Mouse (Mus musculus) stomach, postnatal 0 days (tissue): ENCODE measurements around the gene Sgk2. TPM values are rescaled to one million over a fixed set of nuclear protein-coding genes. Genes with fewer than 3 reads are reported as not detected.

Source experiments
- ATAC-seq: fragments of 200-750 bp; cut with Nextera tagmentation; 2 replicates; pipeline ENCODE4 v1.8.0; 2017; ENCODE audit not compliant: low FRiP score, low TSS enrichment
- DNase-seq: peaks from one replicate; pipeline ENCODE4 v3.0.0-alpha.2; 2016; ENCODE audit warnings: low spot score
- H3K27ac ChIP-seq: fragments of 300-500 bp; sonication (generic); replicated peaks from 2 replicates; pipeline ENCODE4 v1.5.1; 2014; ENCODE audit warnings: mild to moderate bottlenecking, control low read depth
- H3K27me3 ChIP-seq: fragments of 300-500 bp; sonication (generic); 2 replicates; pipeline ENCODE4 v1.6.1; 2014; ENCODE audit warnings: low read length; ENCODE audit not compliant: control insufficient read depth, insufficient read depth
- H3K36me3 ChIP-seq: fragments of 300-500 bp; sonication (generic); 2 replicates; pipeline ENCODE4 v1.6.1; 2014; ENCODE audit warnings: low read length, mixed read lengths; ENCODE audit not compliant: control insufficient read depth, insufficient read depth
- H3K4me1 ChIP-seq: fragments of 300-500 bp; sonication (generic); replicated peaks from 2 replicates; pipeline ENCODE4 v1.6.1; 2014; ENCODE audit warnings: antibody characterized with exemption; ENCODE audit not compliant: control insufficient read depth, insufficient read depth
- H3K4me2 ChIP-seq: fragments of 300-500 bp; sonication (generic); replicated peaks from 2 replicates; pipeline ENCODE4 v1.6.1; 2014; ENCODE audit warnings: low read depth, mild to moderate bottlenecking, control low read depth, moderate library complexity
- H3K4me3 ChIP-seq: fragments of 300-500 bp; sonication (generic); 2 replicates; pipeline ENCODE4 v1.5.1; 2014; ENCODE audit warnings: low read depth, low read length, control low read depth
- H3K9ac ChIP-seq: fragments of 300-500 bp; sonication (generic); 2 replicates; pipeline ENCODE4 v1.6.1; 2014; ENCODE audit warnings: mild to moderate bottlenecking, low read length, control low read depth, mixed read lengths
- H3K9me3 ChIP-seq: fragments of 300-500 bp; sonication (generic); 2 replicates; pipeline ENCODE4 v1.6.1; 2016; ENCODE audit warnings: low read length; ENCODE audit not compliant: control insufficient read depth
- CTCF ChIP-seq: IDR thresholded peaks from 2 replicates; pipeline ENCODE4 v1.5.1; 2016; ENCODE audit warnings: antibody characterized with exemption, low read depth, mild to moderate bottlenecking, moderate library complexity
- EP300 ChIP-seq: optimal IDR thresholded peaks from 2 replicates; pipeline ENCODE3; 2016; ENCODE audit warnings: antibody characterized with exemption
- WGBS: fragments of 180-500 bp; shearing (Covaris S2); extraction: QIAGEN DNeasy Blood & Tissue Kit; methylation state at CpG from one replicate; pipeline ENCODE4 v1.1.7; 2014; 5-methylcytosine and 5-hydroxymethylcytosine counted together
- polyA plus RNA-seq: library from polyadenylated mRNA; unstranded; fragments of >200 nt; fragmentation: Nextera tagmentation; extraction: Ambion mirVana; gene quantifications from 2 replicates; pipeline ENCODE4 v1.2.1, GENCODE M21; 2015

The Sgk2 gene
- polyA plus RNA-seq: 2.6 and 3.3 TPM in 2 replicates

GRCm38 (mm10) chr2:162987218-162987617 is at the start of gene Sgk2:
Gene Sgk2, plus strand, starts transcription at chr2:162987330.
- peak; percentile 86 for ATAC-seq
- no peak within 1 kb of the TSS for H3K4me3 ChIP-seq
- no peak within 1 kb of the TSS; the same call in 1 of the 2 replicates for H3K27ac ChIP-seq
- H3K36me3 ChIP-seq: no peaks in the 10 kb centered on the region
- H3K4me1 ChIP-seq: 0 out of 2 replicates have a peak, but pooled peaks cover 2% of the 10 kb centered on the region
- H3K9ac ChIP-seq: no peak within 1 kb of the TSS
- no peaks in the 10 kb centered on the region for H3K27me3 ChIP-seq
- no peak within 1 kb of the TSS for H3K4me2 ChIP-seq
- peak; percentile 66 for DNase-seq
- no peaks in the 10 kb centered on the region for H3K9me3 ChIP-seq
- TF ChIP-seq CTCF: no peak
- no peak for TF ChIP-seq EP300
- 35% methylated on average over 8 of the region's 8 CpGs for WGBS

DNA sequence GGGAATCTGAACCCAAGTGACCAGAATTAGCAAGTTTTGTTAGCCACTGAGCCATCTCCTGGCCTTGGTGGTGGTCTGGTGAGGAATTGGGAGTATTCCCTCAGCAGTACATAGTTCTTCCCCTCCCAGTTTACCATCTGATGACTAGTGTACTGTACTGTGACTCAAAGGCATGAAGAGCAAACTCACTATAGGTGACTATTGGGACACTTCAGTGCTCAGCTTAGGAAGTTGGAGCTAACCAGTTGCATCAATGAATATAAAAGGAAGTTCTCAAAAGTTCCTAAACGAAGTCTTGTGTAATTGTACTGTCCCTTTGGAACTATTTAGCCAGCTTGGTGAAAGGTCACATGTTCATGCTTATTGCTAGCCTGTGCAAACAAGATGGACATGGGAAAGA is 47.6 kb upstream of the Sgk2 start:
- Histone ChIP-seq H3K36me3 (peaks cover 21% of the 10 kb centered on the region), H3K4me2 (no peak overlapping the region), H3K4me1 (peaks cover 6% of the 10 kb centered on the region; the same call in 1 of the 2 replicates), H3K9me3 (no peaks in the 10 kb centered on the region), H3K27me3 (no peaks in the 10 kb centered on the region), H3K4me3 (no peak overlapping the region), H3K27ac (no peak overlapping the region), H3K9ac (no peak overlapping the region)
- ATAC-seq (no peak), DNase-seq (no peak)
- WGBS: 71% methylated on average over 1 of the region's 1 CpGs
- TF ChIP-seq CTCF (no peak), EP300 (no peak)

DNA sequence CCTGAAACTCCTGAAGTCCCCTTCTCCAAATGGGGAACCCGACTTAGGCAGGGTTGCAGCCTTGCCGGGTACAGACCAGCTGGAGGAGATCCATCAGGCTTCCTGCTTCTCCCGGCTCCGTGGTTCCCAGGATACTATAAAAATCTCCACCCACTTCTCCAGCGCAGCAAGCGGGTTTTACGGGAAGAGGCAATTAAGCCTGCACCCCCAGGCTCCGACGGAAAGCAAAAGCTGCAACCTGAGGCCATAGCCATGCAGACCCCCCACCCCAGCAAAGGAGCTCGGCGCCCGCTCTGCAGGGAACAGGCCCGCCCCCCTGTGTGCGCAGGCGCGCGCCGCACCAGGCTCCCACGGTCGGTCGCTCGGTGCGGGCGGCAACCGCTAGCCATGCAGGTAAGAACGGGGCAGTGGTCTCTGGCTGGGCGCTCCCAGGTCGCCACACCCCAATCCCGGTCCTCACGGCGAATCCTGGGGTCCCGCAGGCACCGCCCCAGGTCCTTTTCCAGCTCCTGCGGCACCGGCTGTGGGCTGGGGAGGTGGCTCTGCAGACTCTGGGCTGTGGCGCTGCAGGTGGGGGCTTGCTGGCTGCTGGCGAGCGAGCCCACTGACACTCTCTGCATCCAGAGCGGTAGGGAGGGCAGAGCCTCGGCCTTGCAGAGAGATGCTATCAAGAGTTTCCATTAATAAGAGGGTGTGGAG is 43.8 kb upstream of the Sgk2 start, which contains the start of gene L3mbtl1:
Gene L3mbtl1, plus strand, starts transcription at position 325 of the 699 bp plus-strand sequence.
- Histone ChIP-seq H3K9ac (peak within 1 kb of the TSS; percentile 62), H3K36me3 (peaks cover 8% of the 10 kb centered on the region; the same call in 1 of the 2 replicates), H3K27me3 (no peaks in the 10 kb centered on the region), H3K4me1 (peaks cover 6% of the 10 kb centered on the region; the same call in 1 of the 2 replicates), H3K9me3 (no peaks in the 10 kb centered on the region), H3K4me3 (peak within 1 kb of the TSS; percentile 52), H3K4me2 (peak within 1 kb of the TSS; percentile 99), H3K27ac (no peak within 1 kb of the TSS)
- TF ChIP-seq EP300: no peak
- TF ChIP-seq CTCF: no peak
- WGBS: under 1% methylated on average over 38 of the region's 40 CpGs
- ATAC-seq (0 out of 2 replicates have a peak, but pooled peaks have one; percentile 33), DNase-seq (peak; percentile 40)

GRCm38 (mm10) chr2:162943931-162944330 is 43.2 kb upstream of the Sgk2 start:
- Histone ChIP-seq H3K4me1 (peaks cover 6% of the 10 kb centered on the region; the same call in 1 of the 2 replicates), H3K4me2 (peak overlapping the region; percentile 99), H3K27me3 (no peaks in the 10 kb centered on the region), H3K4me3 (peak overlapping the region; percentile 52; the same call in 1 of the 2 replicates), H3K9ac (no peak overlapping the region), H3K9me3 (no peaks in the 10 kb centered on the region), H3K27ac (no peak overlapping the region), H3K36me3 (peaks cover 4% of the 10 kb centered on the region; the same call in 1 of the 2 replicates)
- no peak for ATAC-seq
- no peak for DNase-seq
- TF ChIP-seq EP300: no peak
- TF ChIP-seq CTCF: no peak
- WGBS: 6% methylated on average over 11 of the region's 11 CpGs

DNA sequence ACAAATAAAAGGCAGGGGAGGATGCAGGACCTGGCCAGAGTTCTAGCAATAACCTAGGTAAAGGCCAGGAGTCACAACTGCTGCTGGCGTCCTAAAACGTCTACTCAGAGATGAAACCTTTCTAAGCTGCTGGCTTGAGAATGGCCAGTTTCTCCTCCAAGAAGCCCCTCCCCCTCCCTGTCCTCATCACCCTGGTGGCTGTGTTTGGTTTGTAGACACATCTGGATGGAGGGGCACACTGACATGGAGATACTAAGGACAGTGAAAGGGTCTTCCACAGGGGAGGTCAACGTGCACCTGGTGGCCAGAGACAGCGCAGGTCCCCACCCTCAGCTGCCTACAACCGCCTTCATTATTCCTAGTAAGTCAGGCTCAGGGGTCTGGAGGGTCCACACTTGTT is 40.2 kb upstream of the Sgk2 start:
- Histone ChIP-seq H3K9me3 (no peaks in the 10 kb centered on the region), H3K4me3 (no peak overlapping the region), H3K27me3 (no peaks in the 10 kb centered on the region), H3K36me3 (no peaks in the 10 kb centered on the region), H3K27ac (no peak overlapping the region), H3K4me2 (no peak overlapping the region), H3K9ac (no peak overlapping the region), H3K4me1 (peaks cover 6% of the 10 kb centered on the region; the same call in 1 of the 2 replicates)
- ATAC-seq (no peak), DNase-seq (no peak)
- WGBS: 83% methylated on average over 5 of the region's 5 CpGs
- TF ChIP-seq CTCF (no peak), EP300 (no peak)

DNA sequence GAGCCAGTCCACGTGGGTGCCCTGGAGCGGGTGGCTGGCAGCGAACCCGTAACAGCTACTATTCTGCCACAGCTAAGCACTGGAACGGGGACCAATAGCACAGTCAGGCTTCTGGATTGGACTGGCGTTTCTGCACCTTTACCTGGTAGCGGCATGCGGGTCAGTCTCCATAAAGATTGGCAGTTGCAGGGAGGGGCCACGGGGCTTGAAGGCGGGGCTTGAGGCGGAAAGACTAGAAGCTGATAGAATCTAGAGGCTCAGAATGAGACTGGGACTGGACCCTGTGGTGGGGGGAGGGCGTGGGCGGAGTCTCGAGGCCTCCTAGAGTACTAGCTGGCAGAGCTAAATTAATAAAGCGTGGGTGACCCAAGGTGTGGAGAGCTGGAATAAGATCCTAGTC is 39.4 kb upstream of the Sgk2 start:
- no peak for TF ChIP-seq EP300
- TF ChIP-seq CTCF: no peak
- Histone ChIP-seq H3K27ac (no peak overlapping the region), H3K9ac (no peak overlapping the region), H3K27me3 (no peaks in the 10 kb centered on the region), H3K4me2 (peak overlapping the region; percentile 38), H3K36me3 (no peaks in the 10 kb centered on the region), H3K4me3 (no peak overlapping the region), H3K9me3 (no peaks in the 10 kb centered on the region), H3K4me1 (peaks cover 6% of the 10 kb centered on the region; the same call in 1 of the 2 replicates)
- 40% methylated on average over 15 of the region's 15 CpGs for WGBS
- ATAC-seq (peak; percentile 45), DNase-seq (peak; percentile 56)
